Mouse (Mus musculus): ENCODE measurements at regions not wholly inside any gene's neighbourhood (a gene's known extent, or its start where the extent isn't known, plus 50 kb on each side); places are given as distances from the start of the nearest gene placed in this dataset.

GRCm38 (mm10) chrX:52668679-52669078, 54.9 kb upstream of the Gpc3 start:
- no peak for DNase-seq (ENCODE audit: low spot score in 2 of 2)

GRCm38 (mm10) chrX:52679045-52679444, 65.3 kb upstream of the Gpc3 start:
- peak in 1 of 2 experiments; percentile 1 for DNase-seq (ENCODE audit: low spot score in 2 of 2)

- DNase-seq (ENCODE audit: low spot score in 2 of 2): no peak
These were observed 80.6 kb upstream of the Gpc3 start for GRCm38 (mm10) chrX:52694392-52694791.

- no peak for DNase-seq (ENCODE audit: low spot score in 2 of 2)
These were observed 85.9 kb upstream of the Gpc3 start for GRCm38 (mm10) chrX:52699615-52700014.

GRCm38 (mm10) chrX:52717495-52717894, 73.5 kb upstream of the Ccdc160 start:
- no peak for DNase-seq (ENCODE audit: low spot score in 2 of 2)

GRCm38 (mm10) chrX:52738116-52738515, 52.9 kb upstream of the Ccdc160 start:
- DNase-seq (ENCODE audit: low spot score in 2 of 2): no peak

All from adrenal gland, adult 18-20 months (tissue).